Mouse (Mus musculus) cerebellum, adult 2 months (tissue): ENCODE results near the gene Cpa5. TPM values are rescaled to one million over a fixed set of nuclear protein-coding genes. Genes with fewer than 3 reads are reported as not detected.

ENCODE experiments used
- DNase-seq, 2 experiments: peaks; one replicate each; pipeline ENCODE4 v3.0.0; 2021
- H3K27ac ChIP-seq: fragments of 200-500 bp; 2 replicates; pipeline ENCODE4 v1.5.1; 2012; ENCODE audit warnings: low read length, control low read depth, inconsistent platforms; ENCODE audit not compliant: insufficient read depth
- H3K27me3 ChIP-seq: fragments of 200-500 bp; 2 replicates; pipeline ENCODE4 v1.6.1; 2012; ENCODE audit warnings: inconsistent platforms, mild to moderate bottlenecking, low read length, moderate library complexity; ENCODE audit not compliant: control insufficient read depth, insufficient read depth
- H3K4me1 ChIP-seq: fragments of 200-500 bp; 2 replicates; pipeline ENCODE4 v1.6.1; 2011; ENCODE audit warnings: low read length; ENCODE audit not compliant: control insufficient read depth, insufficient read depth
- H3K4me3 ChIP-seq: fragments of 200-500 bp; replicated peaks from 2 replicates; pipeline ENCODE3; 2011; ENCODE audit warnings: mild to moderate bottlenecking, low read depth, low read length, control low read depth; ENCODE audit not compliant: insufficient read depth
- CTCF ChIP-seq: fragments of 200-500 bp; IDR thresholded peaks from 2 replicates; pipeline ENCODE4 v1.5.1; 2011; ENCODE audit warnings: low read depth, mild to moderate bottlenecking, control low read depth, low read length, moderate library complexity, borderline replicate concordance; ENCODE audit not compliant: insufficient read depth
- POLR2A ChIP-seq: fragments of 200-500 bp; IDR thresholded peaks from 2 replicates; pipeline ENCODE4 v1.6.1; 2011; ENCODE audit warnings: low read length, control low read depth, borderline replicate concordance; ENCODE audit not compliant: insufficient read depth
- WGBS: fragments of 180-500 bp; shearing (Covaris S2); methylation state at CpG from one replicate; pipeline ENCODE4 v1.1.7; 2018; 5-methylcytosine and 5-hydroxymethylcytosine counted together
- polyA plus RNA-seq: library from polyadenylated mRNA; depleted of rRNA; stranded (reverse); fragments of >200 nt; gene quantifications from 2 replicates; pipeline ENCODE4 v1.2.3, GENCODE M21; 2012

Cpa5 gene
- polyA plus RNA-seq, 1 experiment: not detected

GRCm38 (mm10) chr6:30573380-30573779 is 37.4 kb upstream of the Cpa5 start:
- TF ChIP-seq POLR2A (no peak), CTCF (no peak)
- no peak overlapping the region for H3K27ac ChIP-seq
- DNase-seq: no peak
- WGBS: 52% methylated on average over 5 of the region's 5 CpGs
- H3K4me1 ChIP-seq: no peaks in the 10 kb centered on the region; the same call in 1 of the 2 replicates
- no peak overlapping the region for H3K4me3 ChIP-seq
- no peaks in the 10 kb centered on the region for H3K27me3 ChIP-seq

- H3K27ac ChIP-seq: no peak overlapping the region
- WGBS: 72% methylated on average over 1 of the region's 1 CpGs
- H3K4me1 ChIP-seq: no peaks in the 10 kb centered on the region; the same call in 1 of the 2 replicates
- TF ChIP-seq CTCF (no peak), POLR2A (no peak)
- H3K4me3 ChIP-seq: no peak overlapping the region
- no peak for DNase-seq
- H3K27me3 ChIP-seq: no peaks in the 10 kb centered on the region
These were observed 35.9 kb upstream of the Cpa5 start for GRCm38 (mm10) chr6:30574945-30575344.

GRCm38 (mm10) chr6:30576477-30577203 is 34.2 kb upstream of the Cpa5 start:
- 85% methylated on average over 17 of the region's 17 CpGs for WGBS
- TF ChIP-seq POLR2A: no peak
- TF ChIP-seq CTCF: no peak
- Histone ChIP-seq H3K27ac (no peak overlapping the region), H3K4me3 (no peak overlapping the region), H3K27me3 (no peaks in the 10 kb centered on the region), H3K4me1 (no peaks in the 10 kb centered on the region; the same call in 1 of the 2 replicates)
- no peak for DNase-seq

GRCm38 (mm10) chr6:30579961-30580840 is 30.6 kb upstream of the Cpa5 start:
- Histone ChIP-seq H3K27me3 (no peaks in the 10 kb centered on the region), H3K4me3 (no peak overlapping the region), H3K4me1 (no peaks in the 10 kb centered on the region), H3K27ac (no peak overlapping the region)
- 72% methylated on average over 17 of the region's 17 CpGs for WGBS
- no peak for DNase-seq
- TF ChIP-seq POLR2A (no peak), CTCF (no peak)

- 27% methylated on average over 8 of the region's 8 CpGs for WGBS
- no peak for DNase-seq
- H3K4me3 ChIP-seq: no peak overlapping the region
- no peaks in the 10 kb centered on the region for H3K4me1 ChIP-seq
- TF ChIP-seq POLR2A (no peak), CTCF (no peak)
- H3K27me3 ChIP-seq: no peaks in the 10 kb centered on the region
- no peak overlapping the region for H3K27ac ChIP-seq
These were observed 30.0 kb upstream of the Cpa5 start for GRCm38 (mm10) chr6:30580841-30581176.

- H3K27ac ChIP-seq: no peak overlapping the region
- H3K4me3 ChIP-seq: no peak overlapping the region
- H3K4me1 ChIP-seq: no peaks in the 10 kb centered on the region
- WGBS: 87% methylated on average over 7 of the region's 7 CpGs
- no peaks in the 10 kb centered on the region for H3K27me3 ChIP-seq
- no peak for DNase-seq
- TF ChIP-seq POLR2A (no peak), CTCF (no peak)
These were observed 23.8 kb upstream of the Cpa5 start for GRCm38 (mm10) chr6:30586886-30587442.

GRCm38 (mm10) chr6:30589819-30590218 is 21.0 kb upstream of the Cpa5 start:
- 65% methylated on average over 2 of the region's 2 CpGs for WGBS
- Histone ChIP-seq H3K4me1 (no peaks in the 10 kb centered on the region), H3K27ac (no peak overlapping the region), H3K4me3 (no peak overlapping the region), H3K27me3 (no peaks in the 10 kb centered on the region)
- no peak for DNase-seq
- no peak for TF ChIP-seq CTCF
- TF ChIP-seq POLR2A: no peak

GRCm38 (mm10) chr6:30591851-30592404 is 18.9 kb upstream of the Cpa5 start:
- no peak for DNase-seq
- WGBS: 63% methylated on average over 5 of the region's 5 CpGs
- Histone ChIP-seq H3K4me3 (no peak overlapping the region), H3K27me3 (no peaks in the 10 kb centered on the region), H3K4me1 (no peaks in the 10 kb centered on the region), H3K27ac (no peak overlapping the region)
- no peak for TF ChIP-seq POLR2A
- no peak for TF ChIP-seq CTCF
